Mouse (Mus musculus): ENCODE measurements at regions not wholly inside any gene's neighbourhood (a gene's known extent, or its start where the extent isn't known, plus 50 kb on each side); places are given as distances from the start of the nearest gene placed in this dataset.
"Not testable (repeated sequence)": the region's sequence is repeated elsewhere in the genome, so short reads cannot be mapped to it uniquely, and the experiment has no call there.

GRCm38 (mm10) chr5:7655280-7655679 lies 305.0 kb upstream of the Steap4 start:
- H3K4me3 ChIP-seq (ENCODE audit: insufficient read depth, low read depth, low read length) = no peak overlapping the region
- H3K4me1 ChIP-seq (ENCODE audit: control insufficient read depth, insufficient read depth, low read length) = no peaks in the 10 kb centered on the region
- H3K79me2 ChIP-seq (ENCODE audit: control insufficient read depth, insufficient read depth, low read length) = no peaks in the 10 kb centered on the region
- WGBS = 79% methylated on average over 2 of the region's 2 CpGs
- no peaks in the 10 kb centered on the region for H3K36me3 ChIP-seq (ENCODE audit: control insufficient read depth, insufficient read depth, low read length)
- DNase-seq (ENCODE audit: extremely low read depth, low read depth, low spot score) = peak; percentile 2
- TF ChIP-seq POLR2A (IDR thresholded peaks at IDR 0.05; ENCODE audit: extremely low read depth, insufficient read depth, low read length) (no peak), CTCF (IDR thresholded peaks at IDR 0.05; ENCODE audit: low read depth, low read length) (no peak)
- no peaks in the 10 kb centered on the region for H3K27me3 ChIP-seq (ENCODE audit: control insufficient read depth, insufficient read depth, low read length)
- H3K27ac ChIP-seq (replicated peaks; ENCODE audit: insufficient read depth, low read depth, low read length) = no peak overlapping the region
- no peak overlapping the region for H3K9ac ChIP-seq (ENCODE audit: low read depth, low read length)

- no peak overlapping the region for H3K27ac ChIP-seq (replicated peaks; ENCODE audit: insufficient read depth, low read depth, low read length)
- no peak for DNase-seq (ENCODE audit: extremely low read depth, low read depth, low spot score)
- H3K27me3 ChIP-seq (ENCODE audit: control insufficient read depth, insufficient read depth, low read length) = no peaks in the 10 kb centered on the region
- no peaks in the 10 kb centered on the region for H3K36me3 ChIP-seq (ENCODE audit: control insufficient read depth, insufficient read depth, low read length)
- no peaks in the 10 kb centered on the region for H3K4me1 ChIP-seq (ENCODE audit: control insufficient read depth, insufficient read depth, low read length)
- no peak overlapping the region for H3K4me3 ChIP-seq (ENCODE audit: insufficient read depth, low read depth, low read length)
- WGBS = 64% methylated on average over 1 of the region's 1 CpGs
- H3K79me2 ChIP-seq (ENCODE audit: control insufficient read depth, insufficient read depth, low read length) = no peaks in the 10 kb centered on the region
- H3K9ac ChIP-seq (ENCODE audit: low read depth, low read length) = no peak overlapping the region
- no peak for TF ChIP-seq POLR2A (IDR thresholded peaks at IDR 0.05; ENCODE audit: extremely low read depth, insufficient read depth, low read length)
- no peak for TF ChIP-seq CTCF (IDR thresholded peaks at IDR 0.05; ENCODE audit: low read depth, low read length)
Measured at GRCm38 (mm10) chr5:7701776-7702175, 258.5 kb upstream of the Steap4 start.

- Histone ChIP-seq H3K9ac (ENCODE audit: low read depth, low read length) (no peak overlapping the region), H3K79me2 (ENCODE audit: control insufficient read depth, insufficient read depth, low read length) (no peaks in the 10 kb centered on the region), H3K4me3 (ENCODE audit: insufficient read depth, low read depth, low read length) (no peak overlapping the region), H3K4me1 (ENCODE audit: control insufficient read depth, insufficient read depth, low read length) (no peaks in the 10 kb centered on the region), H3K27me3 (ENCODE audit: control insufficient read depth, insufficient read depth, low read length) (no peaks in the 10 kb centered on the region), H3K36me3 (ENCODE audit: control insufficient read depth, insufficient read depth, low read length) (no peaks in the 10 kb centered on the region), H3K27ac (replicated peaks; ENCODE audit: insufficient read depth, low read depth, low read length) (no peak overlapping the region)
- no peak for DNase-seq (ENCODE audit: extremely low read depth, low read depth, low spot score)
- no peak for TF ChIP-seq POLR2A (IDR thresholded peaks at IDR 0.05; ENCODE audit: extremely low read depth, insufficient read depth, low read length)
- no peak for TF ChIP-seq CTCF (IDR thresholded peaks at IDR 0.05; ENCODE audit: low read depth, low read length)
Measured at GRCm38 (mm10) chr5:7719557-7719956, 240.7 kb upstream of the Steap4 start.

GRCm38 (mm10) chr5:7720061-7720460 lies 240.2 kb upstream of the Steap4 start:
- Histone ChIP-seq H3K27me3 (ENCODE audit: control insufficient read depth, insufficient read depth, low read length) (no peaks in the 10 kb centered on the region), H3K4me3 (ENCODE audit: insufficient read depth, low read depth, low read length) (no peak overlapping the region), H3K9ac (ENCODE audit: low read depth, low read length) (no peak overlapping the region), H3K79me2 (ENCODE audit: control insufficient read depth, insufficient read depth, low read length) (no peaks in the 10 kb centered on the region), H3K36me3 (ENCODE audit: control insufficient read depth, insufficient read depth, low read length) (no peaks in the 10 kb centered on the region), H3K4me1 (ENCODE audit: control insufficient read depth, insufficient read depth, low read length) (no peaks in the 10 kb centered on the region), H3K27ac (replicated peaks; ENCODE audit: insufficient read depth, low read depth, low read length) (no peak overlapping the region)
- WGBS = 66% methylated on average over 3 of the region's 3 CpGs
- no peak for DNase-seq (ENCODE audit: extremely low read depth, low read depth, low spot score)
- TF ChIP-seq CTCF (IDR thresholded peaks at IDR 0.05; ENCODE audit: low read depth, low read length) (no peak), POLR2A (IDR thresholded peaks at IDR 0.05; ENCODE audit: extremely low read depth, insufficient read depth, low read length) (no peak)

- no peak overlapping the region for H3K27ac ChIP-seq (replicated peaks; ENCODE audit: insufficient read depth, low read depth, low read length)
- H3K27me3 ChIP-seq (ENCODE audit: control insufficient read depth, insufficient read depth, low read length) = no peaks in the 10 kb centered on the region
- no peak for DNase-seq (ENCODE audit: extremely low read depth, low read depth, low spot score)
- 69% methylated on average over 2 of the region's 2 CpGs for WGBS
- H3K36me3 ChIP-seq (ENCODE audit: control insufficient read depth, insufficient read depth, low read length) = no peaks in the 10 kb centered on the region
- H3K4me1 ChIP-seq (ENCODE audit: control insufficient read depth, insufficient read depth, low read length) = no peaks in the 10 kb centered on the region
- no peaks in the 10 kb centered on the region for H3K79me2 ChIP-seq (ENCODE audit: control insufficient read depth, insufficient read depth, low read length)
- no peak overlapping the region for H3K9ac ChIP-seq (ENCODE audit: low read depth, low read length)
- TF ChIP-seq POLR2A (IDR thresholded peaks at IDR 0.05; ENCODE audit: extremely low read depth, insufficient read depth, low read length) = no peak
- no peak for TF ChIP-seq CTCF (IDR thresholded peaks at IDR 0.05; ENCODE audit: low read depth, low read length)
- no peak overlapping the region for H3K4me3 ChIP-seq (ENCODE audit: insufficient read depth, low read depth, low read length)
Measured at GRCm38 (mm10) chr5:7720688-7721087, 239.6 kb upstream of the Steap4 start.

GRCm38 (mm10) chr5:7732566-7732965 lies 227.7 kb upstream of the Steap4 start:
- DNase-seq (ENCODE audit: extremely low read depth, low read depth, low spot score); H3K9ac ChIP-seq (ENCODE audit: low read depth, low read length); H3K4me1 ChIP-seq (ENCODE audit: control insufficient read depth, insufficient read depth, low read length); H3K27me3 ChIP-seq (ENCODE audit: control insufficient read depth, insufficient read depth, low read length); H3K79me2 ChIP-seq (ENCODE audit: control insufficient read depth, insufficient read depth, low read length); H3K27ac ChIP-seq (replicated peaks; ENCODE audit: insufficient read depth, low read depth, low read length); H3K4me3 ChIP-seq (ENCODE audit: insufficient read depth, low read depth, low read length); H3K36me3 ChIP-seq (ENCODE audit: control insufficient read depth, insufficient read depth, low read length): not testable (repeated sequence)
- WGBS = 65% methylated on average over 2 of the region's 2 CpGs

Measured in liver, adult 2 months (tissue).